Mouse (Mus musculus) embryonic fibroblast, embryonic 13.5 days (primary cell): ENCODE data around the gene Suz12.

Source experiments
- CTCF ChIP-seq: IDR thresholded peaks from 2 replicates; pipeline ENCODE4 v1.5.1; 2011; ENCODE audit warnings: mild to moderate bottlenecking, control low read depth, low read length, moderate library complexity, borderline replicate concordance; ENCODE audit not compliant: insufficient read depth
- POLR2A ChIP-seq: IDR thresholded peaks from 2 replicates; pipeline ENCODE4 v1.6.1; 2011; ENCODE audit warnings: low read depth, mild to moderate bottlenecking, control low read depth, low read length, moderate library complexity

GRCm38 (mm10) chr11:80071039-80071438 lies 78.1 kb downstream of the Suz12 start:
- TF ChIP-seq CTCF (no peak), POLR2A (no peak)
